Mouse (Mus musculus) MEL (cell line): ENCODE measurements around the gene Daxx. TPM values are rescaled to one million over a fixed set of nuclear protein-coding genes. Genes with fewer than 3 reads are reported as not detected.
"Not testable (repeated sequence)": the region's sequence is repeated elsewhere in the genome, so short reads cannot be mapped to it uniquely, and the experiment has no call there.

Source experiments
- DNase-seq: peaks from one replicate; pipeline ENCODE4 v3.0.0; 2011; ENCODE audit warnings: low read depth, low spot score
- H3K27ac ChIP-seq: 2 replicates; pipeline ENCODE4 v1.5.1; 2012; ENCODE audit warnings: low read depth, mild to moderate bottlenecking, control low read depth, low read length, moderate library complexity; ENCODE audit not compliant: control insufficient read depth
- H3K27me3 ChIP-seq, 2 experiments: fragments of 150-350 bp in 1 of 2; sonication (generic) in 1 of 2; 2 replicates each; pipeline ENCODE4 v1.6.1; 2012; ENCODE audit warnings: low read length in 2 of 2, mild to moderate bottlenecking in 2 of 2, improper control_type of control experiment in 1 of 2, moderate library complexity in 1 of 2; ENCODE audit not compliant: insufficient read depth in 2 of 2, control insufficient read depth in 1 of 2
- H3K36me3 ChIP-seq, 2 experiments: 2 replicates each; pipeline ENCODE4 v1.6.1; 2012 to 2014; ENCODE audit warnings: low read length in 2 of 2, improper control_type of control experiment in 1 of 2, inconsistent platforms in 1 of 2, mild to moderate bottlenecking in 1 of 2; ENCODE audit not compliant: insufficient read depth in 2 of 2, control insufficient read depth in 1 of 2
- H3K4me1 ChIP-seq, 2 experiments: fragments of 150-350 bp in 1 of 2; sonication (generic) in 1 of 2; 2 replicates each; pipeline ENCODE4 v1.6.1; 2012; ENCODE audit warnings: low read length in 2 of 2, improper control_type of control experiment in 1 of 2, mild to moderate bottlenecking in 1 of 2; ENCODE audit not compliant: insufficient read depth in 2 of 2, control insufficient read depth in 1 of 2
- H3K4me3 ChIP-seq, 2 experiments: fragments of 150-350 bp in 1 of 2; sonication (generic) in 1 of 2; 2 replicates each; pipeline ENCODE4 v1.5.1; 2012; ENCODE audit warnings: low read depth in 2 of 2, low read length in 2 of 2, mild to moderate bottlenecking in 2 of 2, moderate library complexity in 2 of 2, control low read depth in 1 of 2, improper control_type of control experiment in 1 of 2; ENCODE audit not compliant: control insufficient read depth in 1 of 2, insufficient read depth in 1 of 2
- H3K79me2 ChIP-seq: 2 replicates; pipeline ENCODE4 v1.6.1; 2012; ENCODE audit warnings: mild to moderate bottlenecking, low read length, moderate library complexity; ENCODE audit not compliant: control insufficient read depth, poor library complexity, insufficient read depth
- H3K9ac ChIP-seq: 2 replicates; pipeline ENCODE4 v1.6.1; 2012; ENCODE audit warnings: low read depth, mild to moderate bottlenecking, control low read depth, low read length, moderate library complexity; ENCODE audit not compliant: control insufficient read depth, poor library complexity, severe bottlenecking
- H3K9me3 ChIP-seq: fragments of 150-350 bp; sonication (generic); replicated peaks from 2 replicates; pipeline ENCODE4 v1.6.1; 2012; ENCODE audit warnings: mild to moderate bottlenecking, low read length, improper control_type of control experiment, moderate library complexity; ENCODE audit not compliant: insufficient read depth
- BHLHE40 ChIP-seq: IDR thresholded peaks from 2 replicates; pipeline ENCODE4 v1.6.1; 2012; ENCODE audit warnings: low read depth, mild to moderate bottlenecking, inconsistent platforms, low read length, improper control_type of control experiment, borderline replicate concordance
- CHD1 ChIP-seq: IDR thresholded peaks from 2 replicates; pipeline ENCODE4 v1.6.1; 2012; ENCODE audit warnings: low read depth, mild to moderate bottlenecking, inconsistent platforms, low read length, improper control_type of control experiment
- ELF1 ChIP-seq: IDR thresholded peaks from 2 replicates; pipeline ENCODE4 v1.6.1; 2014; ENCODE audit warnings: low read depth, mild to moderate bottlenecking, inconsistent platforms, low read length, improper control_type of control experiment, moderate library complexity
- GATA1 ChIP-seq: IDR thresholded peaks from 2 replicates; pipeline ENCODE4 v1.6.1; 2011; ENCODE audit warnings: low read depth, low read length, improper control_type of control experiment
- HCFC1 ChIP-seq: IDR thresholded peaks from 2 replicates; pipeline ENCODE4 v1.6.1; 2012; ENCODE audit warnings: low read depth, mild to moderate bottlenecking, inconsistent platforms, low read length, improper control_type of control experiment, moderate library complexity
- JUND ChIP-seq: IDR thresholded peaks from 2 replicates; pipeline ENCODE4 v1.6.1; 2011; ENCODE audit warnings: low read depth, mild to moderate bottlenecking, improper control_type of control experiment, low read length
- MAX ChIP-seq: IDR thresholded peaks from 2 replicates; pipeline ENCODE4 v1.6.1; 2011; ENCODE audit warnings: low read length, improper control_type of control experiment
- MEF2A ChIP-seq: IDR thresholded peaks from 2 replicates; pipeline ENCODE4 v1.6.1; 2014; ENCODE audit warnings: low read depth, mild to moderate bottlenecking, inconsistent platforms, low read length, improper control_type of control experiment; ENCODE audit not compliant: poor library complexity, insufficient replicate concordance, severe bottlenecking; ENCODE audit errors: extremely low read depth
- MXI1 ChIP-seq: IDR thresholded peaks from 2 replicates; pipeline ENCODE4 v1.6.1; 2011; ENCODE audit warnings: mild to moderate bottlenecking, low read depth, low read length, improper control_type of control experiment
- MYB ChIP-seq: IDR thresholded peaks from 2 replicates; pipeline ENCODE4 v1.6.1; 2011; ENCODE audit warnings: mild to moderate bottlenecking, low read depth, low read length, improper control_type of control experiment
- MYC ChIP-seq: IDR thresholded peaks from 2 replicates; pipeline ENCODE4 v1.6.1; 2011; ENCODE audit warnings: low read depth, mild to moderate bottlenecking, low read length, improper control_type of control experiment, moderate library complexity
- RCOR1 ChIP-seq: IDR thresholded peaks from 2 replicates; pipeline ENCODE4 v1.6.1; 2012; ENCODE audit warnings: low read depth, mild to moderate bottlenecking, inconsistent platforms, low read length, improper control_type of control experiment
- SMC3 ChIP-seq: IDR thresholded peaks from 2 replicates; pipeline ENCODE4 v1.6.1; 2011; ENCODE audit warnings: low read depth, low read length, improper control_type of control experiment
- UBTF ChIP-seq: IDR thresholded peaks from 2 replicates; pipeline ENCODE4 v1.6.1; 2012; ENCODE audit warnings: low read depth, mild to moderate bottlenecking, inconsistent platforms, low read length, improper control_type of control experiment, moderate library complexity, borderline replicate concordance; ENCODE audit not compliant: insufficient read depth
- USF1 ChIP-seq: IDR thresholded peaks from 2 replicates; pipeline ENCODE4 v1.6.1; 2014; ENCODE audit warnings: low read depth, mild to moderate bottlenecking, inconsistent platforms, low read length, improper control_type of control experiment, moderate library complexity
- ZC3H11A ChIP-seq: IDR thresholded peaks from 2 replicates; pipeline ENCODE4 v1.6.1; 2012; ENCODE audit warnings: low read depth, mild to moderate bottlenecking, inconsistent platforms, low read length, improper control_type of control experiment
- polyA plus RNA-seq, 2 experiments: library from polyadenylated mRNA; stranded (reverse) in 1 of 2; unstranded in 1 of 2; fragments of >175 nt in 1 of 2; fragments of >200 nt in 1 of 2; gene quantifications; 2 replicates each; pipeline versions ENCODE4 v1.2.1 to v1.2.4; 2012; ENCODE audit warnings: low replicate concordance in 2 of 2, low read depth in 1 of 2; ENCODE audit not compliant: insufficient read length in 2 of 2, insufficient read depth in 1 of 2, missing spikeins in 1 of 2
- total RNA-seq: library from RNA; depleted of rRNA; stranded (reverse); fragments of 300-350 nt; gene quantifications from 2 replicates; pipeline ENCODE4 v1.2.3, GENCODE M21; 2012

Daxx gene
- total and polyA plus RNA-seq, 3 experiments = 40.6 to 68.0 TPM; not detected in 1

GRCm38 (mm10) chr17:33892429-33892828 lies 16.8 kb upstream of the Daxx start:
- Histone ChIP-seq H3K4me3 (no peak overlapping the region), H3K79me2 (peaks cover 26% of the 10 kb centered on the region), H3K9ac (no peak overlapping the region), H3K36me3 (peaks cover 0 to 16% of the 10 kb centered on the region in 2 experiments; a peak in 2 of 4 replicates), H3K9me3 (no peaks in the 10 kb centered on the region), H3K27ac (no peak overlapping the region), H3K4me1 (peaks cover 5 to 18% of the 10 kb centered on the region in 2 experiments), H3K27me3 (no peaks in the 10 kb centered on the region)
- DNase-seq = no peak
- TF ChIP-seq HCFC1 = no peak
- no peak for TF ChIP-seq CHD1
- no peak for TF ChIP-seq UBTF
- no peak for TF ChIP-seq MXI1
- no peak for TF ChIP-seq ZC3H11A
- no peak for TF ChIP-seq MYB
- no peak for TF ChIP-seq ELF1
- no peak for TF ChIP-seq MYC
- TF ChIP-seq SMC3 = no peak
- no peak for TF ChIP-seq MEF2A
- no peak for TF ChIP-seq BHLHE40
- no peak for TF ChIP-seq JUND
- no peak for TF ChIP-seq GATA1
- no peak for TF ChIP-seq MAX
- no peak for TF ChIP-seq RCOR1
- TF ChIP-seq USF1 = no peak

- Histone ChIP-seq H3K79me2 (peaks cover 23% of the 10 kb centered on the region), H3K36me3 (peaks cover 0 to 17% of the 10 kb centered on the region in 2 experiments; a peak in 2 of 4 replicates), H3K4me1 (peaks cover 6 to 19% of the 10 kb centered on the region in 2 experiments)
- H3K9me3 ChIP-seq, H3K9ac ChIP-seq, H3K27me3 ChIP-seq, H3K27ac ChIP-seq, H3K4me3 ChIP-seq, DNase-seq: not testable (repeated sequence)
Observed at GRCm38 (mm10) chr17:33893011-33893410, 16.2 kb upstream of the Daxx start.
